17 mouse cellular contexts compared by ENCODE assay signal in genomic region chr14:55869538-55869937, GRCm38 (mm10). TPM values are rescaled to one million over a fixed set of nuclear protein-coding genes. Genes with fewer than 3 reads are reported as not detected.
"Had no signal": no experiment of that assay in that cellular context is flagged by ENCODE, and none has a peak within 500 bp of the region (broad histone marks: within the 10 kb centered on the region; RNA-seq: fewer than 3 reads in every experiment).

No protein-coding gene starts in this region.

- H3K27me3 ChIP-seq: midbrain, embryonic 12.5 days; neural tube, embryonic 12.5 days; stomach, embryonic 15.5 days had no signal

- H3K27ac ChIP-seq: midbrain, embryonic 10.5 days; midbrain, embryonic 12.5 days; neural tube, embryonic 12.5 days; stomach, embryonic 15.5 days; stomach, postnatal 0 days had no signal

- H3K4me3 ChIP-seq: midbrain, embryonic 10.5 days; midbrain, embryonic 12.5 days; neural tube, embryonic 12.5 days; stomach, embryonic 15.5 days had no signal

- DNase-seq: lung, adult 18-20 months; lung, embryonic 14.5 days; lung, postnatal 10 days; lung, postnatal 4 days; midbrain, embryonic 14.5 days; right cerebral cortex, postnatal 14 days; thymus, adult 2 months; thymus, postnatal 14 days; thymus, postnatal 36 days had no signal

RNA-seq across cellular contexts. Expression of gene Cbln3, which starts 14.7 kb away (rescaled TPM):
- total RNA-seq: megakaryocyte-erythroid progenitor cell, adult 5-6 weeks; neutrophil, adult 5-6 weeks had no signal

RNA-seq across cellular contexts. Expression of gene Nfatc4, which starts 46.6 kb away (rescaled TPM):
- total RNA-seq: megakaryocyte, adult 5-6 weeks; megakaryocyte-erythroid progenitor cell, adult 5-6 weeks; neutrophil, adult 5-6 weeks had no signal
